Mouse (Mus musculus) cerebellum, adult (tissue): Measurements from ENCODE around the gene Pof1b.

ENCODE experiments used
- ATAC-seq: cut with Nextera tagmentation; 2 replicates; pipeline ENCODE4 v1.9.2; 2017; ENCODE audit warnings: mild to moderate bottlenecking, moderate library complexity, mixed read lengths; ENCODE audit not compliant: insufficient number of reproducible peaks, low FRiP score, low TSS enrichment

The Pof1b gene

GRCm38 (mm10) chrX:112698508-112698907, at the start of gene Pof1b:
Gene Pof1b, minus strand, starts transcription at chrX:112698651.
- ATAC-seq, result no peak

- ATAC-seq, result no peak
Observed at GRCm38 (mm10) chrX:112716587-112716986, 18.1 kb upstream of the Pof1b start.

- ATAC-seq, result no peak
Observed at GRCm38 (mm10) chrX:112694392-112694791, 4.1 kb downstream of the Pof1b start.

DNA sequence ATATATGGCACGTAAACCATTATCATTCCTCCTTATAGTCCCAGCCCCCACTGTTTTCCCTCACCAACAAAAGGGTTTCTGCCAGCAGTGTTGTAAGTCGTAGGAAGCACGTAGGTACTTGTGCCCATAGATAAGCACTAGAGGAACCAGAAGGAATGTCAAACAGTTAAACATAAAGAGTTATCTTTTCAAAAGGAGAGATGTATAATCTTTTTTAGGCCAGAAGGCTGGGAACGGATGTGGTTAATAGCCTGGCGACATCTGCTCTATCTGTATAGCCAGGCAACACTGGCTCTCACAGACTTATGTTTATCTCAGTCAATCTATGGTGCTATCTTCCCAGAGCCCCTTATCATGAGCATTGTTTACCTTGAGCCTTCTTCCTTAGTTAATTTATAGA, 17.8 kb downstream of the Pof1b start:
- no peak for ATAC-seq

GRCm38 (mm10) chrX:112675525-112675924, 22.9 kb downstream of the Pof1b start:
- ATAC-seq, result no peak

GRCm38 (mm10) chrX:112601306-112602120, 96.9 kb downstream of the Pof1b start:
- ATAC-seq, result peak; percentile 49; the same call in 1 of the 2 replicates

GRCm38 (mm10) chrX:112600511-112601305, 97.7 kb downstream of the Pof1b start, which contains the start of gene Zfp711:
Gene Zfp711, plus strand, starts transcription at chrX:112600526.
- ATAC-seq, result peak; percentile 91
